Mouse (Mus musculus) embryonic facial prominence, embryonic 11.5 days (tissue): ENCODE measurements around the gene Myd88. TPM values are rescaled to one million over a fixed set of nuclear protein-coding genes. Genes with fewer than 3 reads are reported as not detected.

Source experiments
- ATAC-seq: fragments of 200-750 bp; cut with Nextera tagmentation; replicated peaks from 2 replicates; pipeline ENCODE4 v1.8.0; 2017; ENCODE audit warnings: low read depth; ENCODE audit not compliant: insufficient number of reproducible peaks, low FRiP score, low TSS enrichment
- DNase-seq: peaks from one replicate; pipeline ENCODE4 v3.0.0-alpha.2; 2015; ENCODE audit warnings: low spot score
- H3K27ac ChIP-seq: fragments of 300-500 bp; sonication (generic); replicated peaks from 2 replicates; pipeline ENCODE4 v1.5.1; 2014; ENCODE audit warnings: mild to moderate bottlenecking, low read depth, low read length, control low read depth
- H3K27me3 ChIP-seq: fragments of 300-500 bp; sonication (generic); 2 replicates; pipeline ENCODE4 v1.6.1; 2014; ENCODE audit warnings: mild to moderate bottlenecking, low read length, moderate library complexity, mixed read lengths; ENCODE audit not compliant: control insufficient read depth, insufficient read depth
- H3K36me3 ChIP-seq: fragments of 300-500 bp; sonication (generic); replicated peaks from 2 replicates; pipeline ENCODE4 v1.6.1; 2014; ENCODE audit warnings: low read depth, mild to moderate bottlenecking, low read length, moderate library complexity, mixed read lengths; ENCODE audit not compliant: control insufficient read depth, insufficient read depth
- H3K4me1 ChIP-seq: fragments of 300-500 bp; sonication (generic); 2 replicates; pipeline ENCODE4 v1.6.1; 2014; ENCODE audit warnings: low read length, mixed read lengths; ENCODE audit not compliant: control insufficient read depth, insufficient read depth
- H3K4me2 ChIP-seq: fragments of 300-500 bp; sonication (generic); 2 replicates; pipeline ENCODE4 v1.6.1; 2014; ENCODE audit warnings: low read depth, mild to moderate bottlenecking, control low read depth, low read length, moderate library complexity
- H3K4me3 ChIP-seq: fragments of 300-500 bp; sonication (generic); 2 replicates; pipeline ENCODE4 v1.5.1; 2014; ENCODE audit warnings: low read depth, low read length, control low read depth
- H3K9ac ChIP-seq: fragments of 300-500 bp; sonication (generic); replicated peaks from 2 replicates; pipeline ENCODE4 v1.6.1; 2014; ENCODE audit warnings: mild to moderate bottlenecking, control low read depth, low read length
- H3K9me3 ChIP-seq: fragments of 300-500 bp; sonication (generic); replicated peaks from 2 replicates; pipeline ENCODE4 v1.6.1; 2016; ENCODE audit warnings: mild to moderate bottlenecking, low read length, inconsistent platforms, mixed read lengths; ENCODE audit not compliant: control insufficient read depth
- WGBS: fragments of 180-500 bp; shearing (Covaris S2); extraction: QIAGEN DNeasy Blood & Tissue Kit; methylation state at CpG from one replicate; pipeline ENCODE4 v1.1.7; 2014; 5-methylcytosine and 5-hydroxymethylcytosine counted together
- polyA plus RNA-seq: library from polyadenylated mRNA; unstranded; fragments of >200 nt; fragmentation: Nextera tagmentation; extraction: Ambion mirVana; gene quantifications from 2 replicates; pipeline ENCODE4 v1.2.1, GENCODE M21; 2014

Myd88 gene
- polyA plus RNA-seq, 1 experiment from 2014 or later: 9.4 TPM

- Histone ChIP-seq H3K36me3 (peaks cover 5% of the 10 kb centered on the region), H3K4me1 (no peaks in the 10 kb centered on the region), H3K27me3 (no peaks in the 10 kb centered on the region), H3K27ac (no peak overlapping the region), H3K4me2 (no peak overlapping the region), H3K9ac (no peak overlapping the region), H3K9me3 (no peaks in the 10 kb centered on the region), H3K4me3 (no peak overlapping the region)
- ATAC-seq (no peak), DNase-seq (no peak)
- WGBS: 78% methylated on average over 6 of the region's 6 CpGs
Measured at GRCm38 (mm10) chr9:119353926-119354325, 12.7 kb upstream of the Myd88 start.

GRCm38 (mm10) chr9:119352060-119352459 lies 10.8 kb upstream of the Myd88 start:
- 19% methylated on average over 4 of the region's 4 CpGs for WGBS
- Histone ChIP-seq H3K4me2 (no peak overlapping the region), H3K27me3 (no peaks in the 10 kb centered on the region), H3K4me3 (no peak overlapping the region), H3K36me3 (peaks cover 5% of the 10 kb centered on the region), H3K9ac (no peak overlapping the region), H3K4me1 (no peaks in the 10 kb centered on the region), H3K27ac (no peak overlapping the region), H3K9me3 (no peaks in the 10 kb centered on the region)
- ATAC-seq (no peak; the same call in 1 of the 2 replicates), DNase-seq (peak; percentile 82)

- no peaks in the 10 kb centered on the region for H3K4me1 ChIP-seq
- 85% methylated on average over 10 of the region's 10 CpGs for WGBS
- no peak overlapping the region for H3K4me2 ChIP-seq
- no peak overlapping the region for H3K27ac ChIP-seq
- DNase-seq (no peak), ATAC-seq (no peak)
- H3K9me3 ChIP-seq: no peaks in the 10 kb centered on the region
- H3K4me3 ChIP-seq: no peak overlapping the region
- no peak overlapping the region for H3K9ac ChIP-seq
- H3K27me3 ChIP-seq: no peaks in the 10 kb centered on the region
- peaks cover 5% of the 10 kb centered on the region for H3K36me3 ChIP-seq
Measured at GRCm38 (mm10) chr9:119350947-119351705, 9.9 kb upstream of the Myd88 start.

GRCm38 (mm10) chr9:119350531-119350930 lies 9.3 kb upstream of the Myd88 start:
- Histone ChIP-seq H3K27ac (no peak overlapping the region), H3K4me1 (no peaks in the 10 kb centered on the region), H3K36me3 (peaks cover 7% of the 10 kb centered on the region), H3K27me3 (no peaks in the 10 kb centered on the region), H3K9me3 (no peaks in the 10 kb centered on the region), H3K9ac (no peak overlapping the region), H3K4me3 (no peak overlapping the region), H3K4me2 (no peak overlapping the region)
- DNase-seq (no peak), ATAC-seq (no peak)
- WGBS: 85% methylated on average over 3 of the region's 3 CpGs

- H3K36me3 ChIP-seq: peaks cover 7% of the 10 kb centered on the region
- H3K27me3 ChIP-seq: no peaks in the 10 kb centered on the region
- DNase-seq (no peak), ATAC-seq (no peak)
- H3K4me1 ChIP-seq: peaks cover 4% of the 10 kb centered on the region
- no peak overlapping the region for H3K4me2 ChIP-seq
- H3K9ac ChIP-seq: no peak overlapping the region
- no peak overlapping the region for H3K27ac ChIP-seq
- H3K9me3 ChIP-seq: no peaks in the 10 kb centered on the region
- WGBS: 93% methylated on average over 8 of the region's 8 CpGs
- no peak overlapping the region for H3K4me3 ChIP-seq
Measured at GRCm38 (mm10) chr9:119346376-119346775, 5.2 kb upstream of the Myd88 start.

GRCm38 (mm10) chr9:119342728-119343127 lies 1.5 kb upstream of the Myd88 start:
- ATAC-seq (no peak), DNase-seq (no peak)
- no peak overlapping the region for H3K4me3 ChIP-seq
- WGBS: 85% methylated on average over 7 of the region's 7 CpGs
- no peak overlapping the region for H3K27ac ChIP-seq
- 0 out of 2 replicates have a peak, but pooled peaks cover 2% of the 10 kb centered on the region for H3K36me3 ChIP-seq
- peaks cover 4% of the 10 kb centered on the region for H3K4me1 ChIP-seq
- H3K9me3 ChIP-seq: no peaks in the 10 kb centered on the region
- no peak overlapping the region for H3K4me2 ChIP-seq
- no peak overlapping the region for H3K9ac ChIP-seq
- peaks cover 2% of the 10 kb centered on the region; the same call in 1 of the 2 replicates for H3K27me3 ChIP-seq

GRCm38 (mm10) chr9:119340212-119340580 lies 1.0 kb downstream of the Myd88 start:
- WGBS: 8% methylated on average over 8 of the region's 8 CpGs
- no peak overlapping the region for H3K27ac ChIP-seq

GRCm38 (mm10) chr9:119339558-119340211 lies 1.5 kb downstream of the Myd88 start, which contains the start of gene Acaa1a:
TSS of gene Acaa1a (plus strand) at chr9:119339676.
- Histone ChIP-seq H3K27me3 (peaks cover 2% of the 10 kb centered on the region; the same call in 1 of the 2 replicates), H3K9ac (peak within 1 kb of the TSS; percentile 60), H3K36me3 (no peaks in the 10 kb centered on the region), H3K4me2 (peak within 1 kb of the TSS; percentile 83), H3K27ac (no peak within 1 kb of the TSS; the same call in 1 of the 2 replicates), H3K9me3 (no peaks in the 10 kb centered on the region), H3K4me3 (peak within 1 kb of the TSS; percentile 77), H3K4me1 (peaks cover 4% of the 10 kb centered on the region)
- WGBS: 2% methylated on average over 43 of the region's 43 CpGs
- DNase-seq (peak; percentile 57), ATAC-seq (no peak)

More at GRCm38 (mm10) chr9:119340212-119340580, 1.0 kb downstream of the Myd88 start:
- H3K9ac ChIP-seq: peak overlapping the region; percentile 53
- peak overlapping the region; percentile 77 for H3K4me3 ChIP-seq
- no peaks in the 10 kb centered on the region for H3K9me3 ChIP-seq
- H3K27me3 ChIP-seq: peaks cover 2% of the 10 kb centered on the region; the same call in 1 of the 2 replicates
- peak overlapping the region; percentile 83 for H3K4me2 ChIP-seq
- no peak for ATAC-seq
- peaks cover 4% of the 10 kb centered on the region for H3K4me1 ChIP-seq
- H3K36me3 ChIP-seq: no peaks in the 10 kb centered on the region
- DNase-seq: no peak
